Mouse (Mus musculus) myocyte (in vitro differentiated cells): ENCODE measurements around the gene Sfxn2.

Source experiments
- CEBPB ChIP-seq: IDR thresholded peaks from 2 replicates; pipeline ENCODE4 v1.6.1; 2011; ENCODE audit warnings: mild to moderate bottlenecking, moderate library complexity; ENCODE audit not compliant: poor library complexity, insufficient read depth, severe bottlenecking
- E2F4 ChIP-seq: IDR thresholded peaks from one replicate; pipeline ENCODE4 v1.6.1; 2011; ENCODE audit warnings: mild to moderate bottlenecking, control low read depth, moderate library complexity; ENCODE audit not compliant: insufficient read depth
- MAX ChIP-seq: IDR thresholded peaks from one replicate; pipeline ENCODE4 v1.6.1; 2011; ENCODE audit warnings: low read depth, mild to moderate bottlenecking, control low read depth
- POLR2A ChIP-seq: IDR thresholded peaks from one replicate; pipeline ENCODE4 v1.6.1; 2011; ENCODE audit warnings: low read depth, mild to moderate bottlenecking, control low read depth, moderate library complexity; ENCODE audit not compliant: insufficient read length
- REST ChIP-seq: IDR thresholded peaks from one replicate; pipeline ENCODE4 v1.6.1; 2011; ENCODE audit warnings: mild to moderate bottlenecking, control low read depth, moderate library complexity; ENCODE audit not compliant: insufficient read depth, insufficient read length
- TCF3 ChIP-seq: IDR thresholded peaks from one replicate; pipeline ENCODE4 v1.6.1; 2011; ENCODE audit warnings: low read depth, control low read depth; ENCODE audit not compliant: insufficient read length
- USF1 ChIP-seq: IDR thresholded peaks from one replicate; pipeline ENCODE4 v1.6.1; 2011; ENCODE audit warnings: low read depth, mild to moderate bottlenecking, control low read depth, moderate library complexity

GRCm38 (mm10) chr19:46533525-46533924 is 39.6 kb upstream of the Sfxn2 start:
- TF ChIP-seq TCF3 (no peak), POLR2A (no peak), E2F4 (no peak), REST (no peak), USF1 (no peak), MAX (no peak), CEBPB (no peak)
